Comparison of ENCODE assay signal across 13 mouse cellular contexts in genomic region chr7:64160737-64161470, GRCm38 (mm10). TPM values are rescaled to one million over a fixed set of nuclear protein-coding genes. Genes with fewer than 3 reads are reported as not detected.
DNase-seq lines count a peak whose midpoint lies in the region; ATAC-seq and TF ChIP-seq lines count a peak whose summit lies in the region.
"Had no signal": no experiment of that assay in that cellular context is flagged by ENCODE, and none has a peak within 500 bp of the region (broad histone marks: within the 10 kb centered on the region; RNA-seq: fewer than 3 reads in every experiment).

No protein-coding gene starts in this region.

- no peak overlapping the region for H3K4me3 ChIP-seq in hindbrain, embryonic 10.5 days
- H3K4me3 ChIP-seq in hindbrain, embryonic 11.5 days (ENCODE audit: low read depth, low read length), result no peak overlapping the region
- H3K4me3 ChIP-seq in midbrain, postnatal 0 days (ENCODE audit: low read depth, low read length), result no peak overlapping the region
- H3K4me3 ChIP-seq: limb, embryonic 15.5 days had no signal

- H3K36me3 ChIP-seq in hindbrain, embryonic 10.5 days, result no peaks in the 10 kb centered on the region
- H3K36me3 ChIP-seq in hindbrain, embryonic 11.5 days (ENCODE audit: control insufficient read depth, insufficient read depth, low read length), result no peaks in the 10 kb centered on the region
- H3K36me3 ChIP-seq in midbrain, postnatal 0 days (ENCODE audit: insufficient read depth, low read length), result no peaks in the 10 kb centered on the region
- H3K36me3 ChIP-seq: limb, embryonic 15.5 days had no signal

- no peak for ATAC-seq in hindbrain, embryonic 11.5 days (ENCODE audit: low FRiP score)
- ATAC-seq in CD4-positive, CD25-positive, alpha-beta regulatory T cell, adult 4 months, result peak; percentile 58
- ATAC-seq in erythroblast, adult 5-6 weeks (replicated peaks; ENCODE audit: low FRiP score, poor library complexity, severe bottlenecking), result no peak
- no peak for ATAC-seq in midbrain, postnatal 0 days (ENCODE audit: low FRiP score)

- 0 out of 2 replicates have a peak overlapping the region, but pooled peaks have one; percentile 59 for H3K27ac ChIP-seq in hindbrain, embryonic 10.5 days
- no peak overlapping the region for H3K27ac ChIP-seq in hindbrain, embryonic 11.5 days (ENCODE audit: low read depth, low read length)
- no peak overlapping the region for H3K27ac ChIP-seq in midbrain, postnatal 0 days (ENCODE audit: low read depth, low read length)
- H3K27ac ChIP-seq: hindbrain, embryonic 14.5 days; limb, embryonic 15.5 days; macrophage had no signal

- 0 out of 2 replicates have a peak, but pooled peaks cover 6% of the 10 kb centered on the region for H3K27me3 ChIP-seq in hindbrain, embryonic 10.5 days (ENCODE audit: insufficient read depth, poor library complexity, severe bottlenecking)
- no peaks in the 10 kb centered on the region for H3K27me3 ChIP-seq in hindbrain, embryonic 11.5 days (ENCODE audit: control insufficient read depth, insufficient read depth, low read length)
- H3K27me3 ChIP-seq in midbrain, postnatal 0 days (ENCODE audit: insufficient read depth, low read length), result no peaks in the 10 kb centered on the region
- H3K27me3 ChIP-seq: limb, embryonic 15.5 days had no signal

- WGBS in hindbrain, embryonic 10.5 days, result 65% methylated on average over 10 of the region's 10 CpGs
- WGBS in hindbrain, embryonic 11.5 days, result 71% methylated on average over 10 of the region's 10 CpGs
- WGBS in midbrain, postnatal 0 days, result 58% methylated on average over 10 of the region's 10 CpGs

- H3K4me2 ChIP-seq in hindbrain, embryonic 11.5 days (replicated peaks; ENCODE audit: low read depth, low read length), result no peak overlapping the region
- H3K4me2 ChIP-seq in midbrain, postnatal 0 days (ENCODE audit: low read depth, low read length, poor library complexity, severe bottlenecking), result no peak overlapping the region
- H3K4me2 ChIP-seq: hindbrain, embryonic 14.5 days; limb, embryonic 15.5 days had no signal

- H3K4me1 ChIP-seq in hindbrain, embryonic 10.5 days (replicated peaks), result peaks cover 49% of the 10 kb centered on the region
- H3K4me1 ChIP-seq in hindbrain, embryonic 11.5 days (replicated peaks; ENCODE audit: control insufficient read depth, insufficient read depth, low read length), result peaks cover 2% of the 10 kb centered on the region; the same call in 1 of the 2 replicates
- H3K4me1 ChIP-seq in midbrain, postnatal 0 days (ENCODE audit: insufficient read depth, low read length), result peaks cover 12% of the 10 kb centered on the region; the same call in 1 of the 2 replicates

- no peaks in the 10 kb centered on the region for H3K9me3 ChIP-seq in hindbrain, embryonic 10.5 days
- no peaks in the 10 kb centered on the region for H3K9me3 ChIP-seq in hindbrain, embryonic 11.5 days (ENCODE audit: control insufficient read depth, low read length)
- H3K9me3 ChIP-seq in midbrain, postnatal 0 days (ENCODE audit: low read length), result no peaks in the 10 kb centered on the region
- H3K9me3 ChIP-seq: limb, embryonic 15.5 days had no signal

- H3K9ac ChIP-seq in hindbrain, embryonic 11.5 days (ENCODE audit: low read depth, low read length), result no peak overlapping the region
- no peak overlapping the region for H3K9ac ChIP-seq in midbrain, postnatal 0 days (replicated peaks; ENCODE audit: low read length, poor library complexity, severe bottlenecking)
- H3K9ac ChIP-seq: hindbrain, embryonic 14.5 days; limb, embryonic 15.5 days had no signal

- no peak for TF ChIP-seq CTCF in midbrain, postnatal 0 days (IDR thresholded peaks at IDR 0.05)

- DNase-seq in hindbrain, embryonic 10.5 days (ENCODE audit: low spot score), result no peak
- DNase-seq in hindbrain, embryonic 11.5 days (ENCODE audit: low spot score), result no peak
- peak; percentile 68 to 82 for DNase-seq in frontal cortex, postnatal 36 days (ENCODE audit: low spot score in 2 of 2)
- peak; percentile 69 for DNase-seq in right cerebral cortex, postnatal 25 days
- DNase-seq in midbrain, postnatal 0 days (ENCODE audit: low spot score), result no peak
- no peak for DNase-seq in spleen, adult 18-20 months
- DNase-seq: cerebellum, postnatal 10 days; kidney, postnatal 25 days had no signal

RNA-seq across cellular contexts. Expression of gene Trpm1, which starts 7.3 kb away (rescaled TPM):
- polyA plus RNA-seq in hindbrain, embryonic 10.5 days (2016; fragmentation: Nextera tagmentation; extraction: Ambion mirVana), result 2.0 and 6.1 TPM in 2 replicates
- 0.74 and 0.92 TPM in 2 replicates for polyA plus RNA-seq in hindbrain, embryonic 11.5 days (2014; fragmentation: Nextera tagmentation; extraction: Ambion mirVana)
- 1 to 10 TPM; 9.7 to 9.9 TPM for polyA plus RNA-seq in CD4-positive, CD25-positive, alpha-beta regulatory T cell, adult 4 months (2017; shearing (Covaris generic))
- total RNA-seq in erythroblast, adult 5-6 weeks (2015; ENCODE audit: low replicate concordance), result not detected in 2 replicates
- total RNA-seq in erythroblast, adult 5-6 weeks (2017; ENCODE audit: low replicate concordance), result not detected in 2 replicates
- total RNA-seq in midbrain, postnatal 0 days (2014; rRNA removed), result 0.14 and 0.16 TPM in 2 replicates
- 0.18 and 0.63 TPM in 2 replicates for polyA plus RNA-seq in midbrain, postnatal 0 days (2015; fragmentation: Nextera tagmentation; extraction: Ambion mirVana)
- polyA plus RNA-seq: macrophage had no signal

Comparison
In these comparisons a context has a peak if more than half of its experiments do, and no peak if none do; other contexts are left out.
1. DNase-seq: peak in frontal cortex, postnatal 36 days (2 of 2) and right cerebral cortex, postnatal 25 days (single experiment); none in hindbrain, embryonic 10.5 days (single experiment), hindbrain, embryonic 11.5 days (single experiment), midbrain, postnatal 0 days (single experiment) and spleen, adult 18-20 months (0 of 2).